Mouse (Mus musculus): ENCODE results near the gene H2-Q2. TPM values are rescaled to one million over a fixed set of nuclear protein-coding genes. Genes with fewer than 3 reads are reported as not detected.

Gene H2-Q2
- polyA plus RNA-seq (2012; ENCODE audit: low replicate concordance): 1.7 and 1.8 TPM in 2 replicates

DNA sequence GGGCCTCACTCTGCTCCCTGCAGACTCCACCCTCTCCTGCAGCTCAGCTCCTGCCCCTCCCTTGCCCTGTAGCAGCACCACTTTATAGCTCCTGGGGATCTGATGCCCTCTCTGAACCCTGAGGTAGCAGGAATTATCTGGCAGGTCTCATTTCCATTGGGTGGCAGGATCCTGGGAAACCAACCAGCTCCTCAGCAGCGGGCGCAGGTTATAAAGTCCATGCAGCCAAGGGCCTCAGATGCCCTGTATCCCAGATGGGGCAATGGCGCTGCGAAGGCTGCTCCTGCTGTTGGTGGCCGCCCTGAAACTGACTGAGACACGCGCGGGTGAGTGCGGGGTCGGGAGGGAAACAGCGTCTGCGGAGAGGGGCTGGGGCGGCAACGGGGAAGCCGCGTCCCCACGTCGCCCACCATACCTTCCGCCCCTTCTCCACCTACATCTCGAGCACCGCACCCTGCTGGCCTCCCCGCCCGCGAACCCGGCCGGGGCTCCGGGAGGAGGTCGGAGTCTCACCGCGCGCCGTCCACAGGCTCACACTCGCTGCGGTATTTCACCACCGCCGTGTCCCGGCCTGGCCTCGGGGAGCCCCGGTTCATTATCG is at the start of gene H2-Q2:
Gene H2-Q2 (plus strand): TSS at position 172 of the 601 bp plus-strand sequence.

GRCm38 (mm10) chr17:35320327-35321081 is 21.5 kb upstream of the H2-Q2 start, which contains the start of gene H2-Q1:
Gene H2-Q1 (plus strand): TSS chr17:35320405.

DNA sequence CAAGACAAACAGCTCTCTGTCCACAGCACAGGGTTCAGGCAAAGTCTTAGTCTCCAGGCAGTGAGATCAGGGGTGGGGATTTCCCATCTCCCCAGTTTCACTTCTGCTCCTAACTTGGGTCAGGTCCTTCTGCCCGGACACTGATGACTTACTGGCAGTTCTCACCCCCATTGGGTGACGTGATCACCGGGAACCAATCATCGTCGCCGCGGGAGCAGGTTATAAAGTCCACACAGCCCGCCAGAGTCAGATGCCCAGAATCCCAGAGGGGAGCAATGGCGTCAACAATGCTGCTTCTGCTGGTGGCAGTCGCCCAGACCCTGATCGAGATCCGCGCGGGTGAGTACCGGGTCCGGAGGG is 37.3 kb downstream of the H2-Q2 start, which contains the start of gene H2-Q4:
Gene H2-Q4 (plus strand): TSS at position 249 of the 360 bp plus-strand sequence.

Other genes with a start within 250 kb of the H2-Q2 start
- not detected in 2 replicates for gene Ly6g5c, start 234.0 kb upstream of the H2-Q2 start, polyA plus RNA-seq (2012; ENCODE audit: low replicate concordance)
- gene Ly6g5b, start 226.8 kb upstream of the H2-Q2 start, polyA plus RNA-seq (2012; ENCODE audit: low replicate concordance): 0.71 TPM in 1 of 2 replicates, not detected in the other
- gene Gpank1, start 220.8 kb upstream of the H2-Q2 start, polyA plus RNA-seq (2012; ENCODE audit: low replicate concordance): 76.3 and 112 TPM in 2 replicates
- gene Csnk2b, start 220.2 kb upstream of the H2-Q2 start, polyA plus RNA-seq (2012; ENCODE audit: low replicate concordance): 69.5 and 70.4 TPM in 2 replicates
- gene D17H6S53E, start 215.9 kb upstream of the H2-Q2 start, polyA plus RNA-seq (2012; ENCODE audit: low replicate concordance): 9.5 and 12.1 TPM in 2 replicates
- gene Apom, start 210.2 kb upstream of the H2-Q2 start, polyA plus RNA-seq (2012; ENCODE audit: low replicate concordance): 0.24 TPM in 1 of 2 replicates, not detected in the other
- gene Bag6, start 207.1 kb upstream of the H2-Q2 start, polyA plus RNA-seq (2012; ENCODE audit: low replicate concordance): 803 and 946 TPM in 2 replicates
- gene Prrc2a, start 177.3 kb upstream of the H2-Q2 start, polyA plus RNA-seq (2012; ENCODE audit: low replicate concordance): 1,544 and 3,522 TPM in 2 replicates
- gene Aif1, start 166.2 kb upstream of the H2-Q2 start, polyA plus RNA-seq (2012; ENCODE audit: low replicate concordance): 1.9 and 3.8 TPM in 2 replicates
- gene Lst1, start 153.8 kb upstream of the H2-Q2 start, polyA plus RNA-seq (2012; ENCODE audit: low replicate concordance): 1.1 and 24.0 TPM in 2 replicates
- 75.8 and 165 TPM in 2 replicates for gene Ltb, start 147.8 kb upstream of the H2-Q2 start, polyA plus RNA-seq (2012; ENCODE audit: low replicate concordance)
- 2.6 and 2.7 TPM in 2 replicates for gene Tnf, start 140.2 kb upstream of the H2-Q2 start, polyA plus RNA-seq (2012; ENCODE audit: low replicate concordance)
- gene Lta, start 136.9 kb upstream of the H2-Q2 start, polyA plus RNA-seq (2012; ENCODE audit: low replicate concordance): 4.2 and 5.6 TPM in 2 replicates
- not detected in 2 replicates for gene Gm16181, start 121.4 kb upstream of the H2-Q2 start, polyA plus RNA-seq (2012; ENCODE audit: low replicate concordance)
- 0.69 and 1.2 TPM in 2 replicates for gene Atp6v1g2, start 108.6 kb upstream of the H2-Q2 start, polyA plus RNA-seq (2012; ENCODE audit: low replicate concordance)
- 31.5 and 40.3 TPM in 2 replicates for gene Nfkbil1, start 106.5 kb upstream of the H2-Q2 start, polyA plus RNA-seq (2012; ENCODE audit: low replicate concordance)
- gene Ddx39b, start 100.5 kb upstream of the H2-Q2 start, polyA plus RNA-seq (2012; ENCODE audit: low replicate concordance): 114 and 195 TPM in 2 replicates
- 138 and 236 TPM in 2 replicates for gene H2-D1, start 79.5 kb upstream of the H2-Q2 start, polyA plus RNA-seq (2012; ENCODE audit: low replicate concordance)
- gene H2-Q1, start 21.8 kb upstream of the H2-Q2 start, polyA plus RNA-seq (2012; ENCODE audit: low replicate concordance): 2.6 and 3.1 TPM in 2 replicates
- 114 and 185 TPM in 2 replicates for gene H2-Q4, start 37.4 kb downstream of the H2-Q2 start, polyA plus RNA-seq (2012; ENCODE audit: low replicate concordance)
- gene H2-Q6, start 82.6 kb downstream of the H2-Q2 start, polyA plus RNA-seq (2012; ENCODE audit: low replicate concordance): 67.9 and 111 TPM in 2 replicates
- 8.4 and 19.9 TPM in 2 replicates for gene H2-Q7, start 96.9 kb downstream of the H2-Q2 start, polyA plus RNA-seq (2012; ENCODE audit: low replicate concordance)
- gene H2-Q10, start 127.8 kb downstream of the H2-Q2 start, polyA plus RNA-seq (2012; ENCODE audit: low replicate concordance): 2.4 and 3.7 TPM in 2 replicates
- gene Pou5f1, start 163.8 kb downstream of the H2-Q2 start, polyA plus RNA-seq (2012; ENCODE audit: low replicate concordance): not detected in 2 replicates
- 65.9 and 189 TPM in 2 replicates for gene Tcf19, start 174.6 kb downstream of the H2-Q2 start, polyA plus RNA-seq (2012; ENCODE audit: low replicate concordance)
- gene Cchcr1, start 174.9 kb downstream of the H2-Q2 start, polyA plus RNA-seq (2012; ENCODE audit: low replicate concordance): 14.0 and 29.7 TPM in 2 replicates
- 5.1 and 6.5 TPM in 2 replicates for gene Psors1c2, start 191.0 kb downstream of the H2-Q2 start, polyA plus RNA-seq (2012; ENCODE audit: low replicate concordance)
- gene Cdsn, start 209.9 kb downstream of the H2-Q2 start, polyA plus RNA-seq (2012; ENCODE audit: low replicate concordance): not detected in 2 replicates
- 0.18 and 0.27 TPM in 2 replicates for gene 2300002M23Rik, start 225.2 kb downstream of the H2-Q2 start, polyA plus RNA-seq (2012; ENCODE audit: low replicate concordance)